Mouse (Mus musculus) small intestine, adult 2 months (tissue): ENCODE measurements around the gene Gfer.
A peak's percentile ranks its signal among the peaks of the same experiment; 100 is the strongest.

Source experiments
- CTCF ChIP-seq: fragments of 200-500 bp; IDR thresholded peaks from 2 replicates; pipeline ENCODE4 v1.5.1; 2012; ENCODE audit warnings: low read depth, mild to moderate bottlenecking, control low read depth, inconsistent platforms, low read length, moderate library complexity, mixed read lengths; ENCODE audit not compliant: insufficient replicate concordance, insufficient read length; ENCODE audit errors: extremely low read depth
- POLR2A ChIP-seq: fragments of 200-500 bp; IDR thresholded peaks from 2 replicates; pipeline ENCODE4 v1.6.1; 2012; ENCODE audit warnings: low read depth, mild to moderate bottlenecking, control low read depth, inconsistent platforms, low read length, moderate library complexity

DNA sequence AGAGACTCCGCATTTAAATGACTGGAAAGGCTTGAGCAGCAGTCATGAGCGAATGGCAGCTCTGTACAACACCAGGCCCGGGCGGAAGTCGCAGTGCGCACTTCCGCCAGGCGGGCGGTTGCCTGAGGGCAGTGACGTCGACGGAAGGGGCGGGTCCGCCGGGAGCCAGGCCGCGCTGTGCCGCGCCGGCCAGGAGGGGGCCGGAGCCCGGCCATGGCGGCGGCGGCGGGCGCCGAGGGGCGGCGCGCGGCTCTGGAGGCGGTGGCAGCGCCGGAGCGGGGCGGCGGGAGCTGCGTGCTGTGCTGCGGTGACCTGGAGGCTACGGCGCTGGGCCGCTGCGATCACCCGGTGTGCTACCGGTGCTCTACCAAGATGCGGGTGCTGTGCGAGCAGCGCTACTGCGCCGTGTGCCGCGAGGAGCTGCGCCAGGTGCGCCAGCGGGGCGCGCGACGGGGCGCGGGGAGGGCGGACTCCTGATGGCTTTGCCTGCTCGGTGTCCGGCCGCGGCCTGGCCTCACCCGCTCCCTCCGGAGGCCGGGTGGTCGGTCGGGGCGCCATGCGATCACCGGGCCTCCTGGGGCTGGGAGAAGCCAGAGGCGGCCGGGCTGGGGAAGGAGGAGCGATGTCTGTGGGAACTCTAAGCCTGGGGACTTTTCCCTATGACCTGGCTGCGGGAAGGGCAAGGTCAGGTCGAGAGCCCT is 26.3 kb downstream of the Gfer start, which contains the start of gene Zfp598:
- TF ChIP-seq CTCF (peak; percentile 37; the same call in 1 of the 2 replicates), POLR2A (peak; percentile 67; the same call in 1 of the 2 replicates)
